Mouse (Mus musculus) T-helper 1 cell (primary cell): ENCODE measurements around the gene Cox8b.

ENCODE experiments used
- in situ Hi-C: fragments of 300-600 bp; cut with MboI, MseI; formaldehyde crosslinking; loops from one replicate; pipeline ENCODE4 v1.15.1; 2025; ENCODE audit warnings: high pct_unique_total_duplicates

Cox8b gene

DNA sequence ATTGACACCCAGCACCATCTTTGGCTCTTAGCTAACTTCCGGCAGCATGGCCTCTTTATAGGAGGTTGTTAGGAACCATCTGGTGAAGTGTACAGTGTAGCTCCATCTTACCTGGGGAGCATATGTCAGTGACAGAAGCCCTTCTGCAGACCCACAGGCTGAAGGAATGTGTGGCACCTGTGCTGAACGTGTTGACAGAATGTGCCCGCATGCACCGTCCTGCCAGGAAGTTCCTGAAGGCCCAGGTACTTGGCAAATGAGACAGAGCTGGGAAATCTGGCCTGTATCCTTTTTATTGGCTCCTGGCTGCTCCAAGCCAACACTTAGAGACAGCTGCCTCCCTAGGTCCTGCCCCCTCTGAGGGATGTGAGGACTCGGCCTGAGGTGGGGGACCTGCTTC is 39.5 kb downstream of the Cox8b start:
- in situ Hi-C loops, result no loop called here

DNA sequence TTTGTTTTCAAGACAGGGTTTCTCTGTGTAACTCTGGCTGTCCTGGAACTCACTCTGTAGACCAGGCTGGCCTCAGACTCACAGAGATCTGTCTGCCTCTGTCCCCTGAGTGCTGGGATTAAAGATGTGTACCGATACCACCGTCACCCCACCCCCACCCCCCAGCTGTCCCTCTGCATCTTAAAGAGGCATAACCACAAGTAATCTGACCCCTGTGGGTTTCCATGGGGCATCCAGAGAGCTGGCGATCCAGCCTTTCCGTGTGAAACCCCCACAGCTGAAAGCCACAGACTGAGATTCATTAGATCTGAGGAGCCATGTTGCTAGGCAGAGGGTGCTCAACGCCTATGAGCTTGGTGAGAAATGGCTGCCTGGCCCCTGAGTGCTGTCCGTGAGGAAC is 40.2 kb downstream of the Cox8b start:
- in situ Hi-C loops, result no loop called here

DNA sequence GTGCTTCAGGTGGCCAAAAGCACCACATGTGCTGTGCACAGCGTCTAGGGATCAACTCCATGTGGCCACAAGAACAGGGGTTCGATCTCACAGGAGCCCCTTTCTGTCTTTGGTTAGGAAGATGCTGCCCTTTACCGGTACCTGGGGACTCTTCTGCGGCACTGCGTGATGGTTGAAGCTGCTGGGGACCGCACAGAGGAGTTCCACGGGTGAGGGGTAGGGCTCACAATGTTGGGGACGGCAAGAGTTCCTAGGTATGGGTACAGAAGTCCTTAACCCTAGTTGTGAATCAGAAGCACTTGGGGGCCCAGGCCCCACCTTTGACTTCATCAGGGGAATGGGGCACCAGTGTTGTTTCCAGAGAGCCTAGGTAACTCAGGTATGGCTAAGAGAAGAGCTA is 41.5 kb downstream of the Cox8b start:
- in situ Hi-C loops, result no loop called here

DNA sequence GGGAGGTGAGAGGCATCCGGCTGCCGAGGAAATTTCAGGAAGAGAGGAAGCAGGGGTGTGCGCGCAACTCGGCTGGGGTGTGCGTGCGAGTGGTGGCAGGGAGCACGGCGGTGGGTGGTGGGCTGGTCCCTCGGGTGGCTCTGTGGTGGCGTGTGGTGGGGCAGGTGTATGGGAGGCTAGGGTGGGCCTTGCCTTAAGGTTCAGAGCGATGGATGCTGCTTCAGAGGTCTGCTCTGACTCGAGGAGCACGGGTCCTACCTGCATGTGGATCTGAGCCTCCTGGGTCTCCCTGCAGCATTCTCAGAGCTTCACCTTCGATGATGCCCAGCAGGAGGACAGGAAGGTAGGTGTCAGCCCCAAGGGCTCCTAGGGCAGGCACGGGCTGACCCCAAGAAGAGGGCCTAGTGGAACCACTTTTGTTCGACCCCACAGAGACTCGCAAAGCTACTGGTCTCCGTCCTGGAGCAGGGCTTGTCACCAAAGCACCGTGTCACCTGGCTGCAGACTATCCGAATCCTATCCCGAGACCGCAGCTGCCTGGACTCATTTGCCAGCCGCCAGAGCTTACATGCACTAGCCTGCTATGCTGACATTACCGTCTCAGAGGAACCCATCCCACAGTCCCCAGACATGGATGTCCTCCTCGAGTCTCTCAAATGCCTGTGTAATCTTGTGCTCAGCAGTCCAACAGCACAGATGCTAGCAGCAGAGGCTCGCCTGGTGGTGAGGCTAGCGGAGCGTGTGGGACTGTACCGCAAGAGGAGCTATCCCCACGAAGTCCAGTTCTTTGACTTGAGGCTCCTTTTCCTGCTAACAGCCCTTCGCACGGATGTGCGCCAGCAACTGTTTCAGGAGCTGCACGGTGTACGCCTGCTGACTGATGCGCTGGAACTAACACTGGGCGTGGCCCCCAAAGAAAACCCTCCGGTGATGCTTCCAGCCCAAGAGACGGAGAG is 42.4 kb downstream of the Cox8b start, which contains the start of gene Bet1l:
Gene Bet1l (minus strand): TSS at position 28 of the 956 bp plus-strand sequence.
- in situ Hi-C loops, result no loop called here

DNA sequence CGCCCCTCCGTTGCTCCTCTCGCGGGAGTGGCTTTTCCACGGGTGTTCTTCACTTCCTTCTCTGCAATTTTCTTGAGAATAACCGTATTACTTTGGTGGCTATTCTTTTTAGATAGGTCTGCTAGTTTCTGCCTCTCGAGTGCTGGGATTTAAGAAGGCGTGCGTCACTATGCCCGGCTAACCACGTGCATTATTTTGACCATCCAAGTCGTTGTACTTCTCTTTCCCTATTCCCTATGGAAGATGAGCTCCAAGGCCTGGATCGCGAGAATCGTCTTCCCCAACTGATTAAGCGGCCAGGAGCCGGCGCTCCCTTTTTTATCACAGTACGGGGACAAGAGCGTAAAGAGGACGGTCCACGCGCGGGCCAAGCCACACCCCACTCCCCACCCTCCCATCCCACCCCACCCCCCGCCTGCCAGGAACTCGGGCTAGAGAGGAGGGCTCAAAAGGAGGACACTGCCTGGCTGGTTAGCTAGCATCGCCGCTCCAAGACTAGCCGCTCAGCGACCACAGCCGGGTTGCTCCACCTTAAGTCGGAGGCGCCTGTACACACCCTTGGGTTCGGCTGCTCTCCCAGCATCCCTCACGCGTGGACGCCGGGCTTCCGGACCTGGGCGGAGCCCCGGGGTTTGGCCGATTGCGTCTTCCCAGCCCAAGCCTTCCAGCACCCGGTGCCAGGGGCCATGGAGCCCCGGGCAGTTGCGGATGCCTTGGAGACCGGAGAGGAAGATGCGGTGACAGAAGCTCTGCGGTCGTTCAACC is 43.3 kb downstream of the Cox8b start, which contains the start of gene Ric8a:
Gene Ric8a (plus strand): TSS at position 173 of the 765 bp plus-strand sequence.
- in situ Hi-C loops, result no loop called here

DNA sequence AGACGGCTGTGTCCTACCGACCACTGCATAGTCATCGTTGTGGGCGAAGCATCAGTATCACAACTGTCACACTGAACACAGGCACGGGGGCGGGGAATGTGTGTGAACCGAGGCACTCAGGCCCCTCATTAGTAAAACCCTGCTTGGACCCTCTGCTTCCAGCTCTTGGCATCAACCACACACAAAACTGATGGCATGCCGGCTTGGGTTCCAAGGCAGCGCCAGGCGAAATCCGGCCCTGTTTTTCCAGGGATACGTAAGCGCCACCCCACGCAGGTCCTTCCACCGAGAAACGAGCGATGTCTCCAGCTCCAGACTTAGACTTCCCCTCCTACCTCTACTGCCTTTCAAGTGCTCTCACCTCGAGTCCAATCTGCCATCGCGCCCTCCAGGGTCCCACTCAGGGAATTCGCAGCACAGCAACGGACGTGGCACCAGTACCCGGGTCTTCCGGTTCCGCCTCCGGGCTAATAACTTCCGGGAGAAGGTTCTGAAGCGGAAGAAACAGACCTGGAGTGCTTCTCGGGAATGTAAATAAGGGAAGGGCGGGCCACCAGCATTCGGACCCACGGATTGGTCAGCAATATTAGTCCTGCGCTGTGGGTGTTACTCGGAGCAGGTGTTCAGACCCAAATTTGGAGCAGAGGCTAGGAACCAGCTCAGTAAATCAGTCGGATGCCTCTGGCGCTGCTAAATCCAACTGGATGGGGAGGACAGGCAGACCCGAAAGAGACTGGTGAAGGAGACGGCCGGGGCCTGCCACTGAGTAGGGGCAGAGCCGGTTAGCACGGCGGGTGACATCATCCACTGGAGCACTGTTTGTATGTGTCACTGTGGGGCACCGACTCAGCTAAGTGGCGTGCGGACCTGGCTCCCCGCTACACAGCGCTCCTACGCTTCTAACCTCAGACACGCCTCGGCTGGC is 44.1 kb downstream of the Cox8b start, which contains the start of gene Gm45785:
Gene Gm45785 (minus strand): TSS at position 472 of the 925 bp plus-strand sequence.
- in situ Hi-C loops, result no loop called here

DNA sequence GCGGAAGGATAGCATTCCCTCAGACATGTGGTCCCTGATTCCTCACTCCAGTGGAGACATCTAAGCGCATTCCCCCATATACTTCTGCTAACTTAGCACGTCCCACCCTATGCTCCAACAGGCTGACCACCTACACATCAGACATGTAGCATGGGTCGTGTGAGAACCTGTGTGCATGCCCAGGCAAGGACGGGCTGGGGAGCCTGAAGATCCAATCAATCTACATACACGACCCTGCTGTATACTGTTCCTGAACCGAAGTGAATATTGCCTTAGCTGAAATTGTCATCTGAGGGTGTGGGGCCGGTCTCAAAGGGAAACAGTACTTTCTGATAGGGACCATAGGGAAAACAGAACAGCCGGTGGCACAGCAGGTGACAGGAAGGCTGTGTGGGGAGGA is 45.1 kb downstream of the Cox8b start:
- in situ Hi-C loops, result no loop called here

DNA sequence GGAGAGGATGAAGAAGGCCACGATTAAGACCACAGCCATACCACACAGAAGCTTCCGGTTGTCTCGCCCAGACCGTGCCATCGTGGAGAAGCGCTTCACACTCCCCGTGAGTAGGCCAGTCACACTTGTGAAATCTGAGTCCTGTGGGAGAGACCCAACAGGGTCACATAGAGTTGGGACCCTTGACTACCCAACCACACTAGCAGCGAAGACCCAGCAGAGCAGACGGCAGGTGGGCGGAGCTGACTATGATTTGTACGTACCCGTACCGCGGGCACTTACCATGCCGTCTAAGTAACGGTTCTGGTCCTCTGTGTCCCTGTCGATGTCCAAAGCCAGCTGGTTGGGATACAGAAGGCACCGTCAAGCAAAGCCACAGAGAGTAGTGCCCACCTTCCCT is 45.8 kb downstream of the Cox8b start:
- in situ Hi-C loops, result no loop called here

DNA sequence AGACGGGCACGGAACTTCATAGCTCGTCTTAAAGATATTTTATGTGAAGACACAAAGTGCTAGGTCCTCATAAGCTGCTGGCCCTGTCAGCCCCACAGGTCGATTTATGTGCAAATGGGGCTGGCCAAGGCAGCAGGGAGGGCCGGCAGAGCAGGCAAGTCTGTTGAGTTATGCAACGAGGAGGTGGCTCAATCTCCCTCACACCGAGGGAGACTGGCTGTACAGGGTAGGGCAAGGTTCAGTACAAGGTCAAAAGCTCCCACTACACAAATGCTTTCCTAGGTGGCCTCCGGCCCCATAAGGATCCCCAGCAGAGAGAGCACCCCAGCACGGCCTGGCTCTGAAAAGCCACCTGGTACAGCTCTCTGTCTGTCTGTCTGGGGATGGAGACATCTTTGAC is 46.9 kb downstream of the Cox8b start:
- in situ Hi-C loops, result no loop called here

DNA sequence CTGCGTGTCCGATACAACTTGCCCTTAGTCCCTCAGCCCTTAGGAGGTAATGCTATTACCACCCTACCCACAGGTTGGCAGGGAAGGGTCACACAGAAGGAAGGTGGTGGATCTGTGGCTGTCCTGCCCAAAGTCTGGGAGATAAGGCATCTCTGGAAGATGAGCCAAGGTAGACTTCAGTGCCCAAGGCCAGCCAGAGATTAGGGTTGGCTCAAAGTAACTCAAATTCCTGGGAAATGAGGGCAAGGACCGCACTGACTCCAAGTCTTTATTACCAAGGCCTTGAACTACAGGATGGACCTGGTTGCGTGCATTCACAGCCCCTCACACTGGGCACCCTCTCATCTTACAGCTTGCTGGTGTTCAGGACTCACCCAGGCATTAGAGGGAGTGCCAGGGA is 48.3 kb downstream of the Cox8b start:
- in situ Hi-C loops, result no loop called here
